Mouse (Mus musculus) MN1 (cell line): ENCODE measurements at regions not wholly inside any gene's neighbourhood (a gene's known extent, or its start where the extent isn't known, plus 50 kb on each side); places are given as distances from the start of the nearest gene placed in this dataset.
A peak's percentile ranks its signal among the peaks of the same experiment; 100 is the strongest.

Experiments used
- DNase-seq: peaks from one replicate; pipeline ENCODE4 v3.0.0-alpha.2; 2016; ENCODE audit warnings: low spot score

GRCm38 (mm10) chr12:107723062-107723859 is 234.8 kb downstream of the 3110018I06Rik start:
- DNase-seq = no peak

DNA sequence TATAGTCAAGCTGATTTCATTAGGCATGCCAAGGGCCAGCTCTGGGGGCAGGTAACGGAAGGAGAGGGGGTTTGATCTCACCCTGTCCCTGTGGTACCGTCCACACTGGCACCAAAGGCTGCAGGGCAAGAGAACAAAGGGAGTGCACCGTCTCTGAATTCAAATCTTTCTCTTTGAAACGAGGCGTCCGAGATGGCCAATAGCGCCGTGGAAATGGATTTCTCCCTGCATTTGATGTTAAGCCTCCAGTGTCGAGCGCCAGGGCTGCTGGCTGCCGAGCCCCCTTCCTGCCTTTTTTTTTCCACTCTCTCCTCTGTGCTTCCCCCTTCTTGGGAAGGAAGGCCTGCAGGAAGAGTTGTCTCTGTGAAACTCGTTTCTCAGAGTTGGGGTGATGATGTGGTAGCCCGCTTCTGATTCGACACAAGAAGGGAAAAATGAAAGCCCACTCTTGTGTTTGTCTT is 235.5 kb downstream of the 3110018I06Rik start:
- no peak for DNase-seq

DNA sequence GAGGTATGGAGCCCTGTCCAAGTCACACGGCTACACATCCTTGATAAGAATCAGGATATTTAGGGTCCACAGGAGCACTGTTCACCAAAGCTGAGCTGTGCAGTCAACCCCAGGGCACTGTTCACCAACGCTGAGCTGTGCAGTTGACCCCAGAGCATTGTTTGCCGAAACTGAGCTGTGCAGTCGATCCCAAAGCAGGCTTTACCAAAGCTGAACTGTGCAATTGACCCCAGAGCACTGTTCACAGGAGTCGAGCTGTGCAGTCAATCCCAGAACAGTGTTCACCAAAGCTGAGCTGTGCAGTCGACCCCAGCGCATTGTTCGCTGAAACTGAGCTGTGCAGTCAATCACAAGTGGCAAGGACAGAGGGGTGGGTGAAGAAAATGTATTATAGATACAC is 236.0 kb downstream of the 3110018I06Rik start:
- DNase-seq = no peak

DNA sequence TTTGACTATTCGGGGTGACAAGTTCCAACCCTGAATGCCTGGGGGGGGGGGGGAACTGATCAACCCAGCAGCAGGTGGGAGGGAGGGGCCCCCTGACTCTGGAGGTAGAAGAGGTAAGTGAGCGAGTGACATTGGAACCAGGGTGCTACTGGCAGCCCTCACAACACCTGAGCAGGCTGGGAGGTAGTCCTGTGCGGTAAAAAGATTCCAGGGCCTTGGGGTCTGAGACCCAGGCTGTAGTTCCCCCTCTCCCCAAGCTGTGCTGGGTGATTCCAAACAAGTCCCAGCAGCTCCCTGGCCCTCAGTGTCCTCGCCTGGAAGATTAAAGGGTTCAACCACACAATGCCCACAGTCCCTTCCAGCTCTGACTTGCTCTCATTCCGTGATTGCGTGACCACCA is 240.4 kb downstream of the 3110018I06Rik start:
- DNase-seq = no peak

DNA sequence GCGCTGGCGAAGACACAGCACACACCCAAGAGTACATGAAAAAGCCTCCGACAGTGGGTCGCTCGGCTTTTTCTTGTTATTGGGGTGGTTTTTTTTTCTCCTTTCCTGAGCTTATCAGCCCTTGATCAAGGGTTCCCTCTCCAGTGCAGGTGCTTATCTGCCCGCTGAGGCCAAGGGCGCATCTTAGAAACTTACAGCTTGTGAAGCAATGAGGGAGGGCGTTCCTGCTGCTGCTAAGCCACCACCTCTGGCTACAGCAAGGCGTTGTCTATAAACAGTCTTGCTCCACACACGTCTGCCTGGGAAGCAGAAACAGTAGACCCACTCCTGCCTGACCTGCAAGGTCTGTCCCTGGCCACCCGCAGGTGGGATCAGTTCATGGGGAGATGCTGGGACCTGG is 240.9 kb downstream of the 3110018I06Rik start:
- DNase-seq = no peak

GRCm38 (mm10) chr12:107730940-107731339 is 242.5 kb downstream of the 3110018I06Rik start:
- DNase-seq = no peak

DNA sequence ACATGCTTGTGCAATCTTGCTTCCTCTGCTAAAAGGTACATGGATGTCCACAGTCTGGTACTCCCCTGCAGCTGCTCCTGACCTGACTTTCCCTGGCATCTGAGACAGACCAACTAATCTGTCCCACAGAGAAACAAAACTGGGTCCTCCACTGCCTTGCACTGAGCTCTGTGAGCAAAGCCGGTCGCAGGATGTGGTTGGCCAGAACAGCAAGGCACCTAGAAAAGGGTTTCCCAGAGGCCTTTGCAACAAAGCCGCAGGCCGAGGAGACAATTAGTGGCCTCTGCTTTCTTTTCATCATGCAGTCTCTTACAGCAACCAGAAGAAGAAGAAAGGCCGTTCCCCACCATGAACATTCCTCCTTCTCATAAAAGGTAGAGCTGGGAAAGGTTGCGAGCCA is 246.1 kb downstream of the 3110018I06Rik start:
- no peak for DNase-seq

GRCm38 (mm10) chr12:107742641-107743040 is 254.2 kb downstream of the 3110018I06Rik start:
- no peak for DNase-seq

DNA sequence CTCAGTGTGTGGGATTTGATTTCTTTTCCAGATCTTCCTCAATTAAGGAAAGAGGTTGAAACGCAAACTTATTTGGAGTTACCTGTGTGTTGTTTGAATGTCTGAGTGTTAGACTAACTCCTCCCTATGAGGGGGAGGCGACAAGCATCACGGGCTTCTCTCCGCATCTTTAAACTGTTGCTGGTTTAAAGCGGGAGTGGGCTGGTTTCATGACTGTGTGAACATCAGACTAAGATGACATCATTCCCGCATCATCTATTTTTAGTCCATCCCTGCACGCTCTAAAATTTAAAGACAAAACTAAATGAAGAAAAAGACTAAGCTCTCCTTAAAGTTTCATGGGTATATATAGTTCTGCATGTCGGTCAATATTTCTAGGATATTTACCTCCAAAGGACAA is 256.4 kb downstream of the 3110018I06Rik start:
- no peak for DNase-seq

DNA sequence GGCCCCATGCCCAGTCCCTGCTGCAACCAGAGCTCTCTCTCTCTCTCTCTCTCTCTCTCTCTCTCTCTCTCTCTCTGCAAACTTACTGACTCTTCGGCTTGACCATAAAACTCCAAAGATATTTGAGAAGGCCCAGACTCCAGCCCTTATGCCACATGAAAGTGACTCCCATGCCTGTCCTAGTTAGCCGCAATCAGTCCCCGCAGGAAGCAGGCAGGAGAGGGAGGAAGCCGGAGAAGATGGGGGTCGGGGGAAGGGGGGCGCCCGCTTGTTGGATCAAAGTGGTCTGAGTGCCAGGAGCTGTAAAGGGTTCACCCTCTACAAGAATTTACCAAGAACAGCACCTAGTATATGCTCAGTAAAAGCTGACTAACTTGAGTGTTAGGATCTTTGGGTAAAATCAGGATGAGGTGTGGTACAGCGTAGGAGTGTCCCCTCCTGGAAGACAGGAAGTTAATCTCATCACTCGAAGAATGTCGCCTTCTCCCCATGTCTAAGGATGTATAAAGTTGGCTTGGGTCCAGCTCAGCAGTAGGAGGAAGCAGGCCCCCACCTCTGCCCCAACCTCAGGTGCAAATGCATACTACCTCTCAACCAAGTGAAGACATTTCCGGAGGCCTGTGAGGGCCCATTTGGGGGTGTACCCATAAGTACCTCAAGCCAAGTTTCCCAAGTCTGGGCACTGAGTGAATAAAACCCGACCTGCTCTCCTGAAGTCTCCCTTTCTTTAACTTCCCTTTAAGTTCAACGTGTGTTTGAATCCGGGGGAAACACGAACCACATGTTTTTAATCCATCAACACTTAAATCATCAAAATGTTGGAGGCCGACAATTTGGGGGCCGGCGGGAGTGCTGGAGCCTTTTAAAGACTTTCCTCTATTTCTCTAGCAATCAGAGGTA is 254.7 kb downstream of the Bcl11b start:
- DNase-seq = no peak

- DNase-seq = no peak
These were observed 253.9 kb downstream of the Bcl11b start for GRCm38 (mm10) chr12:107749381-107750085.

GRCm38 (mm10) chr12:107750285-107750927 is 253.0 kb downstream of the Bcl11b start:
- no peak for DNase-seq

GRCm38 (mm10) chr12:107752126-107752525 is 251.3 kb downstream of the Bcl11b start:
- peak; percentile 50 for DNase-seq

DNA sequence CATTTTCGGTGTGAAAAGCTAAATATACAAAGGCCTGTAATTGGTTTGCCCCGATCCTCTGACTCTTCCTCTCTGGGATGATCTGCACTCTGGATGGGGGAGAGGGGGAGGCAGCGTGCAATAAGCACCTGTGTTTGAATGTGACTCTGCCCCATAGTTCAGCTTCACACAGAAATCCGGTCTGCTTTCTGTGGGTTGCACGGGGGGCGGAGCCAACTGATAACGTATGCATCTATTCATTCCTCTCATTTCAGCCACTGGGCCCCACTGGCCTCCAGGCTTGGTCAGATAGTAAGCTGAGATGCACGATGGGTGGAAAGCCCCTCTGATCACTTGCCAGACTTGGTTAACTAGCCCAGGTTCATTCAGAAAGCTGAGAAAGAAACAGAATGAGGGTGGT is 250.8 kb downstream of the Bcl11b start:
- DNase-seq = peak; percentile 57

DNA sequence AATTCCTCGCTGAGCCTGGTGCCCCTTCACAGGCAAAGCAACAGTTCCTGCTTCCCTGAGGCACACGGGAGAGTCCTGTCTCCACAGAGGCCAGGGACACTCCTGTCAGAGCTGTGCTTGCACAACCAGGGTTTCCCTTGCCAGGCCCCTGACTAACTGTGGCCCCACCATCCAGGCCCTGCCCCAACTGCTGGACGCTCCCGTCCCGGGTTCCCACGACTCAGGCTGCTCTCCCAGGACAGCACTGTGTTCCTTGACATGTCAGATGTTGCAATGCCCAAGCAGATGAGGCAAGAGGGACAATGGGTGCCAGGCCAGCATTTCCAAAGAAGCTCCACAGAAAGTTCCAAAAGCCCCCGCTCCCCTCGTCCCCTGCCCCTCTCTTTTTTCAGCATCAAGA is 250.4 kb downstream of the Bcl11b start:
- peak; percentile 9 for DNase-seq

DNA sequence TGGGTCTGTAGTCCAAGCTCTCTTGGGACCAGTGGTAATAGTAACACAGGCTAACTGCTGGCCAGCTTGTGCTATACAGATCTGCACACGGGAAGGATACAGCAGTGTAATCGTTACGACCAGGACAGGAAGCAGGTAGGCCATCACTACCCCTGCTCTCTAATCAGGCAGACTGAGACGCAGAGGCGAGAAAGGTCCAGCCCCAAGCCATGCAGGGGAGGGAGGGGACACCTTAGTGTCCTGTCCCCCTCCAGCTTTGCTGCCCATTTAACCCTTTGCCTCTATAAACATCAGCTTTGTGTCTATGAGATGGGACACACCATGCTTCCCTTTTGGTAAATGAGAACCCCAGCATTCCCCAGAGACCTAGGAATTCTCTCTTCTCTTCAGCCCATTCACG is 249.9 kb downstream of the Bcl11b start:
- DNase-seq = no peak

GRCm38 (mm10) chr12:107754885-107755284 is 248.5 kb downstream of the Bcl11b start:
- no peak for DNase-seq

GRCm38 (mm10) chr12:107755820-107756517 is 247.4 kb downstream of the Bcl11b start:
- DNase-seq = no peak

DNA sequence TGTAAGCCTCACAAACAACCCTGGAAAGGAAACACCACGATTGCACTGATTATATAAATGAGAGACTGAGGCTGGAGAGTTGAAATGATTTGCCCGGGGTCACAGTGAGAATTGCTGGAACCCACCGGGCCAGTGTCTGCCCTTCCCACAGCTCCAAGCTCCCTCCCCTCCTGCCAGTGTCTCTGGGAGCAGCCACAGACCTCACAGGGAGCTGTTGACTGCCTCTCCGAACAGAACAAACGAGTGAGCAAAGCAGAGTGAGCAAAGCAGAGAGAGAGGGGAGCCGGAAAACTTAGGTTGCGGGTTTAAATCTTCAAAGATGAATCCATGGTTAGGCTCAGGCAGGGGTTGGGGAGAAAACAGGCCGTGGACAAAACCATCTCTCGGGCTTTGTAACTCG is 246.2 kb downstream of the Bcl11b start:
- no peak for DNase-seq

DNA sequence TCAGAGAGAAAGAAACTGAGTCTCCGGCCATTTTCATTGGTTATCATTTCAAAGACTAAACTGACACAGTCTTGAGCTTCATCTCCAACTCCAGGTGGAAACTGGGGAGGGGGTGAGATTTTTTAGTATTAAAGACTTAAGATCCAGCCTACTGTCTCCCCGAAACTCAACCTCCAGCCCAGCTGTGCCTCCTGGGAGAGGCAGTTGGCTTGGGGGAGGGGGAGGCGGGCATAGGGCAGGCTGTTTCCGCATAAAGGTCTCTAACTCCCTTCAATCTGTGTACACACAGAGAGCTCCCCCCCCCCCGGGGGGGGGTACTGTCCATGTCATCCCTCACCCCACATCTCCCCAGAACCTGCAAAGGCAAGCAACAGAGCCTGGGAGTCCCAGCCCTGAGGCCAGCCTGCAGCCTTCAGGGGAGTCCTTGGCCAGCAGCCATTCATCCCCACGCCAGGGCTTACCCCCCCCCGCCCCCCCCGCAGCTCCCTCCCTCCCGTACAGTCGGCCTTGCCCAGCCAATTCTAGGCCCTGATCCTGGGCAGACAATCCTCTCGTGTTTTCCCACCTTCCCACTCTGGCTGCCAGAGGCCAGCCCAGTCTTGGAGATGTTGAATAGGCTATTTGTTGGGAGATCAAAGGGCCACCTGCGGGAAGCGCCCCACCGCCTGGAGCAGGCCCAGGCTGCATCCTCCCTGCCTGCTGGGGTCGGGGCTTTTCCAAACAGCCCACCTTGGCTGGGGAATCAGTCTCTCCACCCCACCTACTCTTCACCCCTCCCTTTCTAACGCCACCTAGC is 245.2 kb downstream of the Bcl11b start:
- DNase-seq = no peak
